Mouse (Mus musculus) cerebral cortex, adult 2 months (tissue): ENCODE results near the gene 4931422A03Rik.

Source experiments
- WGBS: fragments of 180-500 bp; shearing (Covaris S2); methylation state at CpG from one replicate; pipeline ENCODE4 v1.1.7; 2018; 5-methylcytosine and 5-hydroxymethylcytosine counted together

The 4931422A03Rik gene

GRCm38 (mm10) chr2:104028139-104028723, at the start of gene 4931422A03Rik:
4931422A03Rik (minus strand) TSS chr2:104028361.
- 1% methylated on average over 32 of the region's 32 CpGs for WGBS

GRCm38 (mm10) chr2:104069704-104070185, 41.6 kb upstream of the 4931422A03Rik start, which contains the start of gene Cd59b:
Cd59b (plus strand) TSS chr2:104069849.
- WGBS = 6% methylated on average over 13 of the region's 13 CpGs

GRCm38 (mm10) chr2:104068450-104068849, 40.3 kb upstream of the 4931422A03Rik start, which contains the start of gene Gm10799:
Gm10799 (minus strand) TSS chr2:104068550.
- 81% methylated on average over 7 of the region's 7 CpGs for WGBS

- WGBS = 75% methylated on average over 6 of the region's 6 CpGs
Observed at GRCm38 (mm10) chr2:104065526-104065925, 37.4 kb upstream of the 4931422A03Rik start, which contains the start of gene Gm10912. Gm10912 (plus strand) TSS chr2:104065826.

GRCm38 (mm10) chr2:104064152-104064551, 36.0 kb upstream of the 4931422A03Rik start:
- 80% methylated on average over 2 of the region's 2 CpGs for WGBS

GRCm38 (mm10) chr2:104060996-104061395, 32.8 kb upstream of the 4931422A03Rik start:
- 87% methylated on average over 6 of the region's 6 CpGs for WGBS

GRCm38 (mm10) chr2:104059786-104060185, 31.6 kb upstream of the 4931422A03Rik start:
- 59% methylated on average over 10 of the region's 10 CpGs for WGBS

- WGBS = 95% methylated on average over 4 of the region's 4 CpGs
Observed at GRCm38 (mm10) chr2:104058954-104059353, 30.8 kb upstream of the 4931422A03Rik start.

- 90% methylated on average over 1 of the region's 1 CpGs for WGBS
Observed at GRCm38 (mm10) chr2:104058381-104058780, 30.2 kb upstream of the 4931422A03Rik start.

GRCm38 (mm10) chr2:104044479-104045080, 16.4 kb upstream of the 4931422A03Rik start:
- 94% methylated on average over 1 of the region's 1 CpGs for WGBS

GRCm38 (mm10) chr2:104043624-104044478, 15.7 kb upstream of the 4931422A03Rik start:
- 53% methylated on average over 5 of the region's 5 CpGs for WGBS

- WGBS = 94% methylated on average over 15 of the region's 15 CpGs
Observed at GRCm38 (mm10) chr2:104042766-104043165, 14.6 kb upstream of the 4931422A03Rik start.

GRCm38 (mm10) chr2:104041632-104042031, 13.5 kb upstream of the 4931422A03Rik start:
- 54% methylated on average over 5 of the region's 5 CpGs for WGBS

GRCm38 (mm10) chr2:104038236-104038635, 10.1 kb upstream of the 4931422A03Rik start:
- 77% methylated on average over 2 of the region's 2 CpGs for WGBS

GRCm38 (mm10) chr2:104036316-104036715, 8.2 kb upstream of the 4931422A03Rik start:
- 50% methylated on average over 3 of the region's 3 CpGs for WGBS

GRCm38 (mm10) chr2:104035595-104035994, 7.4 kb upstream of the 4931422A03Rik start:
- 70% methylated on average over 6 of the region's 6 CpGs for WGBS

GRCm38 (mm10) chr2:104034832-104035472, 6.8 kb upstream of the 4931422A03Rik start:
- 32% methylated on average over 3 of the region's 3 CpGs for WGBS

- WGBS = 92% methylated on average over 3 of the region's 3 CpGs
Observed at GRCm38 (mm10) chr2:104032056-104032455, 3.9 kb upstream of the 4931422A03Rik start.

- 75% methylated on average over 3 of the region's 3 CpGs for WGBS
Observed at GRCm38 (mm10) chr2:104030381-104030780, 2.2 kb upstream of the 4931422A03Rik start.

- 42% methylated on average over 2 of the region's 2 CpGs for WGBS
Observed at GRCm38 (mm10) chr2:104029074-104029473, 913 bp upstream of the 4931422A03Rik start.

- 1% methylated on average over 39 of the region's 44 CpGs for WGBS
Observed at GRCm38 (mm10) chr2:104027458-104028138, 563 bp downstream of the 4931422A03Rik start, which contains the start of gene Fbxo3. Fbxo3 (plus strand) TSS chr2:104027721.
